Mouse (Mus musculus) heart, postnatal 0 days (tissue): ENCODE measurements around the gene Dlx4.

ENCODE experiments used
- CTCF ChIP-seq: IDR thresholded peaks from 2 replicates; pipeline ENCODE4 v1.5.1; 2016; ENCODE audit warnings: antibody characterized with exemption, control low read depth, low read depth
- EP300 ChIP-seq: IDR thresholded peaks from 2 replicates; pipeline ENCODE4 v1.6.1; 2016; ENCODE audit warnings: antibody characterized with exemption, low read depth

GRCm38 (mm10) chr11:95102161-95102904 lies 43.7 kb downstream of the Dlx4 start:
- TF ChIP-seq CTCF (no peak), EP300 (no peak)
